Mouse (Mus musculus) erythroblast, embryonic 14.5 days (primary cell): Measurements from ENCODE around the gene Amotl1.

Experiments used
- GATA1 ChIP-seq: IDR thresholded peaks from 2 replicates; pipeline ENCODE4 v1.6.1; 2012; ENCODE audit warnings: low read length, inconsistent platforms, mixed read lengths
- TAL1 ChIP-seq: IDR thresholded peaks from 3 replicates; pipeline ENCODE4 v1.6.1; 2012; ENCODE audit warnings: low read length, inconsistent platforms, mixed read lengths

DNA sequence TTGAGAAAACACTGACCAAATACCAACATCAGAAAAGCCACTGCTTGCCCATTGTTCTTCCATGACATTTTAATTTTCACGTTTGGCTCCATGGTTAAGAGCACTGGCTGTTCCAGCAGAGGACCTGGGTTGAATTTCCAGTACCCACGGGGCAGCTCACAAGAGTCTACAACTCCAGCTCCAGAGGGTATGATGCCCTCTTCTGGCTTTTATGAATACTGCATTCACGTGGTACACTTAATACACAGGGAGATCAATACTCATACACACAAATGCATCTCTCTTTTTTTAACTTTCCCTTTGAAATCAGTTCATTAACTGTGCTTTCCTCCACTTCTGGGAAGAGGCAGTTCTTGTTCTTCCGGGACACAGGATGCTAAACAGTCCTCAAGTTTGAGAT, 41.4 kb downstream of the Amotl1 start:
- TF ChIP-seq GATA1 (no peak), TAL1 (no peak)
